Mouse (Mus musculus) left cerebral cortex, postnatal 25 days (tissue): ENCODE results near the gene Gm21560. TPM values are rescaled to one million over a fixed set of nuclear protein-coding genes. Genes with fewer than 3 reads are reported as not detected.
"Not testable (repeated sequence)": the region's sequence is repeated elsewhere in the genome, so short reads cannot be mapped to it uniquely, and the experiment has no call there.

Source experiments
- DNase-seq, 2 experiments: peaks; one replicate each; pipeline ENCODE4 v3.0.0; 2022; ENCODE audit warnings: low spot score in 2 of 2, mixed read lengths in 1 of 2
- intact Hi-C: fragments of 180-260 bp; cut with DNase I; formaldehyde crosslinking; loops from one replicate; pipeline ENCODE4 v1.15.1; 2025
- total RNA-seq, 2 experiments: library from RNA; stranded (reverse); gene quantifications; 2 replicates each; pipeline ENCODE4 v1.2.3; 2021

Gm21560 gene
- total RNA-seq, result under 1 TPM; 0.78 TPM

GRCm38 (mm10) chr14:6219192-6219591, at the start of gene Gm21560:
Gene Gm21560, minus strand, starts transcription at chr14:6219292.
- intact Hi-C loops, result not testable (repeated sequence)

GRCm38 (mm10) chr14:6163538-6163937, 55.6 kb downstream of the Gm21560 start:
- intact Hi-C loops, DNase-seq: not testable (repeated sequence)

More at GRCm38 (mm10) chr14:6219192-6219591, at the start of gene Gm21560:
- DNase-seq, result not testable (repeated sequence)

- intact Hi-C loops, DNase-seq: not testable (repeated sequence)
Observed at GRCm38 (mm10) chr14:6161085-6161484, 58.0 kb downstream of the Gm21560 start.

Other genes starting within 250 kb of the Gm21560 start
- not detected for gene Gm3453, start 240.2 kb downstream of the Gm21560 start, total RNA-seq
- not detected for gene Gm6337, start 161.0 kb downstream of the Gm21560 start, total RNA-seq
- gene Gm8206, start 125.3 kb downstream of the Gm21560 start, total RNA-seq, result not detected
- 1 to 10 TPM; 1.1 to 1.2 TPM for gene Gm3468, start 110.6 kb downstream of the Gm21560 start, total RNA-seq
- gene Gm3476, start 93.5 kb downstream of the Gm21560 start, total RNA-seq, result not detected
- gene Gm3411, start 68.0 kb upstream of the Gm21560 start, total RNA-seq, result 1 to 10 TPM; 1.5 to 2.1 TPM
- not detected for gene Gm21103, start 85.6 kb upstream of the Gm21560 start, total RNA-seq
- gene Gm3618, start 124.4 kb upstream of the Gm21560 start, total RNA-seq, result not detected
- not detected for gene Gm16440, start 171.0 kb upstream of the Gm21560 start, total RNA-seq
- gene Gm3591, start 193.2 kb upstream of the Gm21560 start, total RNA-seq, result under 1 TPM; 0.32 to 0.89 TPM
- not detected for gene Gm3594, start 225.3 kb upstream of the Gm21560 start, total RNA-seq